Mouse (Mus musculus) heart, embryonic 15.5 days (tissue): Measurements from ENCODE around the gene Rnf31. TPM values are rescaled to one million over a fixed set of nuclear protein-coding genes. Genes with fewer than 3 reads are reported as not detected.

Experiments used
- ATAC-seq: fragments of 200-750 bp; cut with Nextera tagmentation; replicated peaks from 2 replicates; pipeline ENCODE4 v1.8.0; 2017; ENCODE audit warnings: low read depth, moderate TSS enrichment; ENCODE audit not compliant: insufficient number of reproducible peaks, insufficient read depth, low FRiP score
- H3K27ac ChIP-seq: fragments of 300-500 bp; sonication (generic); 2 replicates; pipeline ENCODE4 v1.5.1; 2015; ENCODE audit warnings: mild to moderate bottlenecking, inconsistent platforms
- H3K27me3 ChIP-seq: fragments of 300-500 bp; sonication (generic); 2 replicates; pipeline ENCODE4 v1.6.1; 2015; ENCODE audit warnings: inconsistent platforms
- H3K36me3 ChIP-seq: fragments of 300-500 bp; sonication (generic); 2 replicates; pipeline ENCODE4 v1.6.1; 2015; ENCODE audit warnings: mild to moderate bottlenecking, inconsistent platforms
- H3K4me1 ChIP-seq: fragments of 300-500 bp; sonication (generic); replicated peaks from 2 replicates; pipeline ENCODE4 v1.6.1; 2015; ENCODE audit warnings: inconsistent platforms
- H3K4me2 ChIP-seq: fragments of 300-500 bp; sonication (generic); 2 replicates; pipeline ENCODE4 v1.6.1; 2015; ENCODE audit warnings: inconsistent platforms, mild to moderate bottlenecking, moderate library complexity
- H3K4me3 ChIP-seq: fragments of 300-500 bp; sonication (generic); 2 replicates; pipeline ENCODE4 v1.5.1; 2015; ENCODE audit warnings: mild to moderate bottlenecking, inconsistent platforms
- H3K9ac ChIP-seq: fragments of 300-500 bp; sonication (generic); 2 replicates; pipeline ENCODE4 v1.6.1; 2015; ENCODE audit warnings: mild to moderate bottlenecking, inconsistent platforms
- H3K9me3 ChIP-seq: fragments of 300-500 bp; sonication (generic); replicated peaks from 2 replicates; pipeline ENCODE4 v1.6.1; 2016; ENCODE audit warnings: inconsistent platforms
- WGBS: fragments of 180-500 bp; shearing (Covaris S2); methylation state at CpG from one replicate; pipeline ENCODE4 v1.1.7; 2015; ENCODE audit warnings: mixed read lengths; 5-methylcytosine and 5-hydroxymethylcytosine counted together
- polyA plus RNA-seq: library from polyadenylated mRNA; unstranded; fragments of >200 nt; fragmentation: Nextera tagmentation; extraction: Ambion mirVana; gene quantifications from 2 replicates; pipeline ENCODE4 v1.2.1, GENCODE M21; 2015

Rnf31 gene
- polyA plus RNA-seq, 1 experiment from 2014 or later, result 15.8 TPM

DNA sequence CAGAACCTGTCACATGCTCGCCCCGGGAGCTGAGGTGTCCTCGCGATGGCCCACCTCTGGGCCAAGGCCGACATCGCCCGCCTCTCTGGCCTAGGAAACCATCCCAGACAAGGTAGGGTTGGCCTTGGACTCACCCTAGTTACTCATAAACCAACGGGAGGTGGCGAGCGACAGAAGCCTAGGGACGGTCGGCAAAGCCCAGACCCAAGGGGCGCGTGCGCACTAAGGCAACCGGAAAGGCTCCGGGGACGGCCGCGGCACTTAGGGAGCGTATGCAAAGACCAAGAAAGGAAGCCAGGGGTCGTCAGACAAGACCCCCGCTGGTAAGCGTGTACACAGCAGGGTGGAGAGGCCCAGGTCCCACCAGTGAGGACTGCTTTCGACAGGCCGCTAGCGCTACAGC lies 31.7 kb upstream of the Rnf31 start, which contains the start of gene Dcaf11:
Dcaf11 (plus strand) TSS at position 208 of the 403 bp plus-strand sequence.
- Histone ChIP-seq H3K4me2 (peak within 1 kb of the TSS; percentile 66), H3K27ac (peak within 1 kb of the TSS; percentile 99), H3K27me3 (no peaks in the 10 kb centered on the region), H3K4me1 (peaks cover 21% of the 10 kb centered on the region), H3K36me3 (peaks cover 15% of the 10 kb centered on the region), H3K4me3 (peak within 1 kb of the TSS; percentile 73), H3K9ac (peak within 1 kb of the TSS; percentile 81), H3K9me3 (no peaks in the 10 kb centered on the region)
- WGBS, result under 1% methylated on average over 27 of the region's 27 CpGs
- ATAC-seq, result peak; percentile 82

GRCm38 (mm10) chr14:55560202-55561073 lies 31.1 kb upstream of the Rnf31 start, which contains the start of gene A730061H03Rik:
TSS of gene A730061H03Rik (minus strand) at chr14:55560406.
- Histone ChIP-seq H3K9ac (peak within 1 kb of the TSS; percentile 81), H3K4me2 (peak within 1 kb of the TSS; percentile 66), H3K4me1 (peaks cover 21% of the 10 kb centered on the region), H3K9me3 (no peaks in the 10 kb centered on the region), H3K27ac (peak within 1 kb of the TSS; percentile 99), H3K27me3 (no peaks in the 10 kb centered on the region), H3K36me3 (peaks cover 20% of the 10 kb centered on the region), H3K4me3 (peak within 1 kb of the TSS; percentile 73)
- peak; percentile 95 for ATAC-seq
- WGBS, result under 1% methylated on average over 51 of the region's 51 CpGs

GRCm38 (mm10) chr14:55561860-55562259 lies 29.6 kb upstream of the Rnf31 start:
- H3K4me1 ChIP-seq, result peaks cover 21% of the 10 kb centered on the region
- H3K27me3 ChIP-seq, result no peaks in the 10 kb centered on the region
- H3K27ac ChIP-seq, result no peak overlapping the region
- H3K4me2 ChIP-seq, result no peak overlapping the region
- no peaks in the 10 kb centered on the region for H3K9me3 ChIP-seq
- no peak overlapping the region for H3K9ac ChIP-seq
- H3K36me3 ChIP-seq, result peaks cover 34% of the 10 kb centered on the region
- ATAC-seq, result no peak
- 86% methylated on average over 10 of the region's 10 CpGs for WGBS
- no peak overlapping the region for H3K4me3 ChIP-seq

DNA sequence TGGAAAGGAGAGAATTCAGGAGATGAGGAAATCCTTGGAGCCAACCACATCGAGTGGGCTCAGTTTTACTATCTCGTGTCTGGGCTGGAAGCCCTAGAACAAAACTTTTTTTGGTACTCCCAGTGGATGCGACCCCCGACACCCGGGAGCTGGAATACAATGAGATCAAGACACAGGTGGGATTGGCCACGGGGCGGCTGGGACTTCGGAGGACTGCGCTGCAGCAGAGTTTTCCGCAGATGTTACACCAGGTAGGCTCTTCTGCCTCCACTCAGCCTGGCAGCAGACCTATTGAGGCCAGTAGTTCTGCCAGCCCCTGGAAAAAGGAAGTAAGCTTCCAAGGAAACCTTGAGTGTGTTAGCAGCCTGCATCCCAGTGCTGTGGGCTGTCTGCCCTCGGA lies 28.3 kb upstream of the Rnf31 start:
- ATAC-seq, result no peak
- WGBS, result 83% methylated on average over 11 of the region's 11 CpGs
- Histone ChIP-seq H3K4me3 (no peak overlapping the region), H3K36me3 (peaks cover 48% of the 10 kb centered on the region), H3K27ac (no peak overlapping the region), H3K4me1 (peaks cover 17% of the 10 kb centered on the region), H3K9me3 (no peaks in the 10 kb centered on the region), H3K9ac (no peak overlapping the region), H3K4me2 (no peak overlapping the region), H3K27me3 (no peaks in the 10 kb centered on the region)

DNA sequence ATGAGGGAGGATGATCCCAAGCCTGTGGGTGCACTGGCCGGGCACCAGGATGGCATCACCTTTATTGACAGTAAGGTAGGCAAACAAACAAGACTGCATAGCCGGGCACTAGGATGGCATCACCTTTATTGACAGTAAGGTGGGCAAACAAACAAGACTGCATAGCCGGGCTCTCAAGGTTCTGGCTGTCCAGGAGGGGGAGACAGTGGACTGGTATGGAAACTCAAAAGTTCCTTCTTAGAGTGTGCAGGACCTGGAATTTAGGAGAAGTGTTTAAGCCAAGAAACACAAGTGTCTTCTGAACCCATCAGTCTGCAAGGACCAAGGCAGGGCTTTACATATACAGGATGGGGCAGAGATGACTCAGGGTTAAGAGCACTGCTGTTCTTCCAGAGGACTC lies 25.8 kb upstream of the Rnf31 start:
- WGBS, result 88% methylated on average over 3 of the region's 3 CpGs
- ATAC-seq, result no peak

DNA sequence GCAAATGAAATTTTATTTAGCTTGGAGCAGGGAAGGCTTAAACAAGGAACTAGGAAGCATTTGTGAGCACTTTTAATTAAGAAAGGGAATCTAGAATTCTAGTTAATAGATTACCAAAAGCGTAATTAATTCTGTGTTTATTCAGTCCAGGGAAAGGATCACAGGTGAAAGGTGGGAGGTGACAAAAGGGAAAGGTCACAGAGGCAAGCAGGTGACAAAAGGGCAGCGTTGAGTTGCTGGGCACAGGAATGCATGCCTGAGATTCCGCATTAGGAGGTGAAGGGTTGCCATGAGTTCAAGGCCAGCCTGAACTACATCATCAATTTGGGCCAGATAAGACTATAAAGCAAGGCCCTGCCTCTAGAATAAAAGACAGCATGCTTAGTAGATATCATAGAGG lies 24.0 kb upstream of the Rnf31 start:
- no peak overlapping the region for H3K4me2 ChIP-seq
- no peaks in the 10 kb centered on the region for H3K27me3 ChIP-seq
- no peak for ATAC-seq
- H3K4me3 ChIP-seq, result no peak overlapping the region
- peaks cover 9% of the 10 kb centered on the region for H3K4me1 ChIP-seq
- H3K9ac ChIP-seq, result no peak overlapping the region
- H3K9me3 ChIP-seq, result no peaks in the 10 kb centered on the region
- peaks cover 57% of the 10 kb centered on the region for H3K36me3 ChIP-seq
- H3K27ac ChIP-seq, result no peak overlapping the region
- 77% methylated on average over 3 of the region's 3 CpGs for WGBS

More for the DNA sequence above, 25.8 kb upstream of the Rnf31 start:
- H3K4me3 ChIP-seq, result no peak overlapping the region
- no peak overlapping the region for H3K27ac ChIP-seq
- no peak overlapping the region for H3K9ac ChIP-seq
- no peaks in the 10 kb centered on the region for H3K27me3 ChIP-seq
- H3K4me2 ChIP-seq, result no peak overlapping the region
- no peaks in the 10 kb centered on the region for H3K9me3 ChIP-seq
- peaks cover 57% of the 10 kb centered on the region for H3K36me3 ChIP-seq
- peaks cover 20% of the 10 kb centered on the region for H3K4me1 ChIP-seq

DNA sequence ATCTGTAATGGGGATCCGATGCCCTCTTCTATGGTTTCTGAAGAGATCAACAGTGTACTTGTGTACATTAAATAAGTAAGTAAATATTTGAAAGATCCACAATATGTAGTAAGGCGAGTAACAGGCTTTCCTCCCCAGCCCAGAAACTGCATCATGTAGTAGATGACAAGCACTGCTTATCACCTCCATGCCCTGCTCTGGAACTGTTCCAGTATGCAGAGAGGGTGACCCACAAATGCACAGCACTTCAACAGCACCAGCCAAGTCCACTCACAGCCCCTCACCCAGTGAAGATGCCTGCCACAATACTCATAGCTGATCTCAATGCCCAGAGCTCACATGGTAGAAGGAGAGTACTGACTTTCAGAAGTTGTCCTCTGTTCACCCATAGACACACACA lies 20.9 kb upstream of the Rnf31 start:
- Histone ChIP-seq H3K9ac (no peak overlapping the region), H3K9me3 (no peaks in the 10 kb centered on the region), H3K36me3 (peaks cover 35% of the 10 kb centered on the region), H3K4me2 (no peak overlapping the region), H3K4me1 (peaks cover 24% of the 10 kb centered on the region), H3K27ac (peak overlapping the region; percentile 39), H3K4me3 (no peak overlapping the region), H3K27me3 (no peaks in the 10 kb centered on the region)
- WGBS, result 71% methylated on average over 2 of the region's 2 CpGs
- no peak for ATAC-seq

- Histone ChIP-seq H3K4me2 (no peak overlapping the region), H3K9ac (no peak overlapping the region), H3K27me3 (no peaks in the 10 kb centered on the region), H3K4me3 (no peak overlapping the region), H3K4me1 (peaks cover 34% of the 10 kb centered on the region), H3K27ac (no peak overlapping the region), H3K36me3 (peaks cover 24% of the 10 kb centered on the region), H3K9me3 (no peaks in the 10 kb centered on the region)
- no peak for ATAC-seq
These were observed 19.7 kb upstream of the Rnf31 start for GRCm38 (mm10) chr14:55571760-55572159.

DNA sequence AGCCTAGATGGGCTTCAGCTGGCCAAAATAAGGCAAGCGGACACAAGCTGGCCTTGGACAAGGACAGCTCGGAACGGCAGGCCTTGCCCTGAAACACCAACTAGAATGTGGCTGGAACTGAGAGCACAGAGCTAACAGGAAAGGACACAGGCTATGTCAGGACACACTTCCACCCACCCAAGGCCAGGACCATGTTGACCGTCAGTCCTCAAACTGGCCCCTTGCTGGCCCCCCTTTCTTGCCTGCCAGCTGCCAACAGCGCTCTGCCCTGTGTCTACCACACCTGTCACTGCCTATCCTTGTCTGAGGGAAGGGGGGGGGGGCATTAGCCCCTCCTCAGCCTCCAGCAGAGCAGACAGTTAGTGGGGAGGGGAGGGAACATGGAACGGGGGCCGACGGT lies 16.2 kb upstream of the Rnf31 start, which contains the start of gene Fitm1:
Fitm1 (plus strand) TSS at position 316 of the 400 bp plus-strand sequence.
- peak; percentile 62 for ATAC-seq
- 40% methylated on average over 8 of the region's 8 CpGs for WGBS

GRCm38 (mm10) chr14:55575711-55576110 lies 15.8 kb upstream of the Rnf31 start:
- no peaks in the 10 kb centered on the region for H3K9me3 ChIP-seq
- 28% methylated on average over 13 of the region's 13 CpGs for WGBS
- 0 out of 2 replicates have a peak, but pooled peaks have one; percentile 28 for ATAC-seq
- no peaks in the 10 kb centered on the region for H3K27me3 ChIP-seq
- peak overlapping the region; percentile 51 for H3K4me3 ChIP-seq
- peak overlapping the region; percentile 65 for H3K9ac ChIP-seq
- H3K4me1 ChIP-seq, result peaks cover 43% of the 10 kb centered on the region
- peaks cover 9% of the 10 kb centered on the region for H3K36me3 ChIP-seq
- H3K27ac ChIP-seq, result peak overlapping the region; percentile 98
- H3K4me2 ChIP-seq, result peak overlapping the region; percentile 64

More for the DNA sequence above, 16.2 kb upstream of the Rnf31 start, which contains the start of gene Fitm1:
- Histone ChIP-seq H3K4me1 (peaks cover 47% of the 10 kb centered on the region), H3K9ac (peak within 1 kb of the TSS; percentile 65), H3K4me3 (peak within 1 kb of the TSS; percentile 51), H3K36me3 (peaks cover 6% of the 10 kb centered on the region; the same call in 1 of the 2 replicates), H3K27me3 (no peaks in the 10 kb centered on the region), H3K27ac (peak within 1 kb of the TSS; percentile 98), H3K4me2 (peak within 1 kb of the TSS; percentile 64), H3K9me3 (no peaks in the 10 kb centered on the region)

DNA sequence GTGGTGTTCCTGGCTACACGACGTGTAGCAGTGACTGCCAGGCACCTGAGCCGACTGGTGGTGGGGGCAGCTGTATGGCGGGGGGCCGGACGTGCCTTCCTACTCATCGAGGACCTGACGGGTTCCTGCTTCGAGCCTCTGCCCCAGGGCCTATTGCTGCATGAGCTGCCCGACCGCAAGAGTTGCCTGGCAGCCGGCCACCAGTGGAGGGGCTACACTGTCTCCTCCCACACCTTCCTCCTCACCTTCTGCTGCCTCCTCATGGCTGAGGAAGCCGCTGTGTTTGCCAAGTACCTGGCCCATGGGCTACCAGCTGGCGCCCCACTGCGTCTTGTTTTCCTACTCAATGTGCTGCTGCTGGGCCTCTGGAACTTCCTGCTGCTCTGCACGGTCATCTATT lies 15.1 kb upstream of the Rnf31 start:
- peaks cover 39% of the 10 kb centered on the region for H3K4me1 ChIP-seq

More for the DNA sequence above, 15.1 kb upstream of the Rnf31 start:
- Histone ChIP-seq H3K27ac (peak overlapping the region; percentile 98), H3K36me3 (peaks cover 15% of the 10 kb centered on the region), H3K9ac (peak overlapping the region; percentile 65; the same call in 1 of the 2 replicates), H3K27me3 (no peaks in the 10 kb centered on the region), H3K9me3 (no peaks in the 10 kb centered on the region), H3K4me2 (peak overlapping the region; percentile 64), H3K4me3 (peak overlapping the region; percentile 51)
- ATAC-seq, result no peak
- WGBS, result 50% methylated on average over 16 of the region's 16 CpGs
